Mouse (Mus musculus) cerebellum, adult 2 months (tissue): ENCODE measurements around the gene Ankrd34b.

Source experiments
- CTCF ChIP-seq: fragments of 200-500 bp; IDR thresholded peaks from 2 replicates; pipeline ENCODE4 v1.5.1; 2011; ENCODE audit warnings: low read depth, mild to moderate bottlenecking, control low read depth, low read length, moderate library complexity, borderline replicate concordance; ENCODE audit not compliant: insufficient read depth
- POLR2A ChIP-seq: fragments of 200-500 bp; IDR thresholded peaks from 2 replicates; pipeline ENCODE4 v1.6.1; 2011; ENCODE audit warnings: low read length, control low read depth, borderline replicate concordance; ENCODE audit not compliant: insufficient read depth

- TF ChIP-seq POLR2A (no peak), CTCF (no peak)
Measured at GRCm38 (mm10) chr13:92426294-92427051, 777 bp downstream of the Ankrd34b start.
